Mouse (Mus musculus): ENCODE measurements at regions not wholly inside any gene's neighbourhood (a gene's known extent, or its start where the extent isn't known, plus 50 kb on each side); places are given as distances from the start of the nearest gene placed in this dataset.

- DNase-seq (ENCODE audit: low spot score) (no peak), ATAC-seq (no peak)
- Histone ChIP-seq H3K27ac (ENCODE audit: low read length) (no peak overlapping the region), H3K4me2 (replicated peaks; ENCODE audit: low read depth, low read length) (no peak overlapping the region), H3K27me3 (replicated peaks; ENCODE audit: insufficient read depth, low read length) (no peaks in the 10 kb centered on the region), H3K36me3 (ENCODE audit: insufficient read depth, low read length) (no peaks in the 10 kb centered on the region), H3K4me3 (ENCODE audit: low read depth, low read length) (no peak overlapping the region), H3K9ac (replicated peaks; ENCODE audit: low read depth) (no peak overlapping the region), H3K9me3 (ENCODE audit: low read length) (no peaks in the 10 kb centered on the region), H3K4me1 (ENCODE audit: insufficient read depth, low read depth, low read length) (no peaks in the 10 kb centered on the region)
- no peak for TF ChIP-seq EP300 (IDR thresholded peaks at IDR 0.05)
- no peak for TF ChIP-seq CTCF (IDR thresholded peaks at IDR 0.05)
- 85% methylated on average over 3 of the region's 3 CpGs for WGBS
Measured at GRCm38 (mm10) chr3:149140461-149140860, 150.1 kb upstream of the Adgrl2 start.

- 82% methylated on average over 9 of the region's 9 CpGs for WGBS
- TF ChIP-seq CTCF (IDR thresholded peaks at IDR 0.05) (no peak), EP300 (IDR thresholded peaks at IDR 0.05) (no peak)
- Histone ChIP-seq H3K4me2 (replicated peaks; ENCODE audit: low read depth, low read length) (no peak overlapping the region), H3K4me1 (ENCODE audit: insufficient read depth, low read depth, low read length) (no peaks in the 10 kb centered on the region), H3K27ac (ENCODE audit: low read length) (no peak overlapping the region), H3K9ac (replicated peaks; ENCODE audit: low read depth) (no peak overlapping the region), H3K4me3 (ENCODE audit: low read depth, low read length) (no peak overlapping the region), H3K27me3 (replicated peaks; ENCODE audit: insufficient read depth, low read length) (no peaks in the 10 kb centered on the region), H3K9me3 (ENCODE audit: low read length) (no peaks in the 10 kb centered on the region), H3K36me3 (ENCODE audit: insufficient read depth, low read length) (no peaks in the 10 kb centered on the region)
- DNase-seq (ENCODE audit: low spot score) (no peak), ATAC-seq (no peak)
Measured at GRCm38 (mm10) chr3:149134028-149134938, 143.9 kb upstream of the Adgrl2 start.

- Histone ChIP-seq H3K27ac (ENCODE audit: low read length) (no peak overlapping the region), H3K27me3 (replicated peaks; ENCODE audit: insufficient read depth, low read length) (no peaks in the 10 kb centered on the region), H3K4me3 (ENCODE audit: low read depth, low read length) (no peak overlapping the region), H3K9ac (replicated peaks; ENCODE audit: low read depth) (no peak overlapping the region), H3K4me2 (replicated peaks; ENCODE audit: low read depth, low read length) (no peak overlapping the region), H3K4me1 (ENCODE audit: insufficient read depth, low read depth, low read length) (peaks cover 8% of the 10 kb centered on the region; the same call in 1 of the 2 replicates), H3K9me3 (ENCODE audit: low read length) (no peaks in the 10 kb centered on the region), H3K36me3 (ENCODE audit: insufficient read depth, low read length) (no peaks in the 10 kb centered on the region)
- no peak for DNase-seq (ENCODE audit: low spot score)
- WGBS = 84% methylated on average over 5 of the region's 5 CpGs
- TF ChIP-seq EP300 (IDR thresholded peaks at IDR 0.05) (no peak), CTCF (IDR thresholded peaks at IDR 0.05) (no peak)
- ATAC-seq = no peak
Measured at GRCm38 (mm10) chr3:149118806-149119205, 128.5 kb upstream of the Adgrl2 start.

- no peaks in the 10 kb centered on the region for H3K27me3 ChIP-seq (replicated peaks; ENCODE audit: insufficient read depth, low read length)
- H3K36me3 ChIP-seq (ENCODE audit: insufficient read depth, low read length) = no peaks in the 10 kb centered on the region
- TF ChIP-seq EP300 (IDR thresholded peaks at IDR 0.05) = no peak
- TF ChIP-seq CTCF (IDR thresholded peaks at IDR 0.05) = no peak
- H3K9me3 ChIP-seq (ENCODE audit: low read length) = no peaks in the 10 kb centered on the region
- H3K27ac ChIP-seq (ENCODE audit: low read length) = no peak overlapping the region
- no peak overlapping the region for H3K4me3 ChIP-seq (ENCODE audit: low read depth, low read length)
- no peak for DNase-seq (ENCODE audit: low spot score)
- no peak for ATAC-seq
- H3K4me1 ChIP-seq (ENCODE audit: insufficient read depth, low read depth, low read length) = peaks cover 8% of the 10 kb centered on the region; the same call in 1 of the 2 replicates
- WGBS = 80% methylated on average over 4 of the region's 4 CpGs
- no peak overlapping the region for H3K9ac ChIP-seq (replicated peaks; ENCODE audit: low read depth)
- H3K4me2 ChIP-seq (replicated peaks; ENCODE audit: low read depth, low read length) = no peak overlapping the region
Measured at GRCm38 (mm10) chr3:149117684-149118056, 127.3 kb upstream of the Adgrl2 start.

- peak; percentile 89 for DNase-seq (ENCODE audit: low spot score)
- no peak overlapping the region for H3K4me2 ChIP-seq (replicated peaks; ENCODE audit: low read depth, low read length)
- no peak overlapping the region for H3K27ac ChIP-seq (ENCODE audit: low read length)
- no peaks in the 10 kb centered on the region for H3K27me3 ChIP-seq (replicated peaks; ENCODE audit: insufficient read depth, low read length)
- TF ChIP-seq CTCF (IDR thresholded peaks at IDR 0.05) = no peak
- TF ChIP-seq EP300 (IDR thresholded peaks at IDR 0.05) = peak; percentile 93
- H3K4me1 ChIP-seq (ENCODE audit: insufficient read depth, low read depth, low read length) = peaks cover 8% of the 10 kb centered on the region; the same call in 1 of the 2 replicates
- 17% methylated on average over 6 of the region's 6 CpGs for WGBS
- H3K9me3 ChIP-seq (ENCODE audit: low read length) = no peaks in the 10 kb centered on the region
- ATAC-seq = peak; percentile 95
- no peak overlapping the region for H3K4me3 ChIP-seq (ENCODE audit: low read depth, low read length)
- H3K9ac ChIP-seq (replicated peaks; ENCODE audit: low read depth) = no peak overlapping the region
- H3K36me3 ChIP-seq (ENCODE audit: insufficient read depth, low read length) = no peaks in the 10 kb centered on the region
Measured at GRCm38 (mm10) chr3:149117018-149117683, 126.8 kb upstream of the Adgrl2 start.

GRCm38 (mm10) chr3:149116604-149117003 lies 126.2 kb upstream of the Adgrl2 start:
- peak; percentile 25 for ATAC-seq
- TF ChIP-seq EP300 (IDR thresholded peaks at IDR 0.05) (no peak), CTCF (IDR thresholded peaks at IDR 0.05) (no peak)
- WGBS = 60% methylated on average over 11 of the region's 11 CpGs
- Histone ChIP-seq H3K4me2 (replicated peaks; ENCODE audit: low read depth, low read length) (no peak overlapping the region), H3K27ac (ENCODE audit: low read length) (no peak overlapping the region), H3K36me3 (ENCODE audit: insufficient read depth, low read length) (no peaks in the 10 kb centered on the region), H3K9me3 (ENCODE audit: low read length) (no peaks in the 10 kb centered on the region), H3K4me3 (ENCODE audit: low read depth, low read length) (no peak overlapping the region), H3K9ac (replicated peaks; ENCODE audit: low read depth) (no peak overlapping the region), H3K27me3 (replicated peaks; ENCODE audit: insufficient read depth, low read length) (no peaks in the 10 kb centered on the region), H3K4me1 (ENCODE audit: insufficient read depth, low read depth, low read length) (peaks cover 8% of the 10 kb centered on the region; the same call in 1 of the 2 replicates)
- peak; percentile 39 for DNase-seq (ENCODE audit: low spot score)

Measured in lung, postnatal 0 days (tissue).